Mouse (Mus musculus): ENCODE data around the gene Adamtsl1. TPM values are rescaled to one million over a fixed set of nuclear protein-coding genes. Genes with fewer than 3 reads are reported as not detected.

Adamtsl1 gene
- total and polyA plus RNA-seq, 3 experiments = 0.05 TPM; not detected in 2

DNA sequence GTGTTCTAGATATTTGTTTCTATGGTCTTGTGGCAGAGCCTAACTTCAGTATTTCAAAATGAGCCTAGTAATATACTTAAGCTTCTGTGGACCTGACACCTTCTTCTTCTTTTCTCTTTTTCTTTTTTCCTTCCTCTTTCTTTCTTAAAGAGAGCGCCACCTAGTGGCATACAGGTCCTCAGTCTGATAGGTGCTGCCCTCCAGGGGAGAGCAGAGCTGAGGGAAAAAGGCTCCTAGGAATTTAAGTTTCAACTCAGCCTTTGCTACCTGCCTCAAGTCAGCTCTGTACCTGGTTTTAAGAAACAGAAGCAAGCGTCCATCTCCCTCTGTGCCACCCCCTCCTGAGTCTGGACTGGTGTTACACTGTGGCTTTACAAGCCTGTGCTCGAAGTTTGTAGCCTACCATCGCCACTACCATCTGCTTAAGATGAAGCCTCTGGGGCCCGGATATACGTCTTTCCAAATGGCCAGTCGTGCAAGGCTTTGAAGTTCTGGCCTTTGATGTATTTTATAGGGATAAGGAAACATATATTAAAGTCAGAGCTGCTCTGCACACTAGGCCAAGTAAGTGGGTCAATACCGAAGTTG lies 510.7 kb downstream of the Adamtsl1 start:
- Histone ChIP-seq H3K9me3 (replicated peaks) (no peaks in the 10 kb centered on the region), H3K4me3 (ENCODE audit: low read depth, low read length) (no peak overlapping the region), H3K4me1 (ENCODE audit: insufficient read depth, low read depth, low read length) (peaks cover 35% of the 10 kb centered on the region), H3K27me3 (ENCODE audit: insufficient read depth, low read length) (no peaks in the 10 kb centered on the region), H3K36me3 (replicated peaks) (no peaks in the 10 kb centered on the region)
- TF ChIP-seq POLR2AphosphoS5 (IDR thresholded peaks at IDR 0.05; ENCODE audit: insufficient replicate concordance, low read depth, low read length) (no peak), CTCF (IDR thresholded peaks at IDR 0.05; ENCODE audit: low read depth, low read length) (peak; percentile 33)
- ATAC-seq (ENCODE audit: extremely low read depth, insufficient number of reproducible peaks, low FRiP score, poor library complexity, severe bottlenecking) (peak; percentile 50), DNase-seq (ENCODE audit: low spot score) (no peak)

DNA sequence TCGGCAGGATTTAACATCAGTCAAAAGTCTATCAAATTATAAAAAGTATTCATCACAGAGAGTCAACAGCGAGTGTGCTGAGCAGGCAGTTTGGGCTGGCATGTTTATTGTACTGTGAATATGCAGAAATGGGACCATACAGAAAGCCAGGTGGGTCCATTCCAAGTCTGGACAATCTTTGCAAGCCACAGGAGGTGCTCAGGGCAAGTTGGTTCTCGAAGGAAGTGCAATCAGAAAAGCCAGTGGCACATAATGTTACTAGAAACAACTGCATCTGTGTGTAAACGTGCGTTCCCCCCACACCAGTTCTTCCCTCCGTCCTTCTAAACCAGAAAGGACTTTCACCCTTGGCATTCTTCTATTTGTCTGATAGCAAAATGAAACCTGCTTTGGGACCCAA lies 515.5 kb downstream of the Adamtsl1 start:
- TF ChIP-seq POLR2AphosphoS5 (IDR thresholded peaks at IDR 0.05; ENCODE audit: insufficient replicate concordance, low read depth, low read length) (no peak), CTCF (IDR thresholded peaks at IDR 0.05; ENCODE audit: low read depth, low read length) (no peak), GATA2 (IDR thresholded peaks at IDR 0.05; ENCODE audit: borderline replicate concordance, low read depth, low read length) (no peak)
- Histone ChIP-seq H3K9me3 (replicated peaks) (no peaks in the 10 kb centered on the region), H3K36me3 (replicated peaks) (no peaks in the 10 kb centered on the region), H3K27me3 (ENCODE audit: insufficient read depth, low read length) (peaks cover 2% of the 10 kb centered on the region; the same call in 1 of the 2 replicates), H3K4me3 (ENCODE audit: low read depth, low read length) (no peak overlapping the region), H3K4me1 (ENCODE audit: insufficient read depth, low read depth, low read length) (peaks cover 5% of the 10 kb centered on the region)
- ATAC-seq (ENCODE audit: extremely low read depth, insufficient number of reproducible peaks, low FRiP score, poor library complexity, severe bottlenecking) (no peak), DNase-seq (ENCODE audit: low spot score) (no peak)

DNA sequence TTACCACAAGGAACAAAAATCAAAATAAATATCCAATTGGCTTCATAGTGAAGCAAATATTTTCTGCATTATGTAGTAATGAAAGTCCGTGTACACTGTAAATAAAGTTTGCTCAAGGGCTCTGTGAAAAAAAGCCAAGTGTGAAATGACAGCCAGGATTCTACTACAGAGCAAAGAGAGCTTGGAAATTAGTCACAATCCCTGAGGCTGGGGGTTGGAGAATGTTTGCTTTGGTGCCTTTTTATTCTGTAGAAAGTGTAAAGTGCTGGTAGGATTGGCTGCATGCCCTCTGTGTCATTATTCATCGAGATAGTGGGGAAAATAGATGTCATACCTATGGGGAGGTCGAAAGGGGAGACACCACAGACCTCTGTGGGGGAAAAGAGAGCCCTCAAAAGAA lies 516.2 kb downstream of the Adamtsl1 start:
- no peaks in the 10 kb centered on the region for H3K4me1 ChIP-seq (ENCODE audit: insufficient read depth, low read depth, low read length)
- TF ChIP-seq TAL1 (conservative IDR thresholded peaks at IDR 0.05; ENCODE audit: low read depth, low read length) (no peak), CTCF (IDR thresholded peaks at IDR 0.05; ENCODE audit: low read depth, low read length) (no peak), GATA2 (IDR thresholded peaks at IDR 0.05; ENCODE audit: borderline replicate concordance, low read depth, low read length) (no peak), POLR2AphosphoS5 (IDR thresholded peaks at IDR 0.05; ENCODE audit: insufficient replicate concordance, low read depth, low read length) (no peak), GATA1 (IDR thresholded peaks at IDR 0.05; ENCODE audit: borderline replicate concordance, low read length) (no peak)
- no peaks in the 10 kb centered on the region for H3K36me3 ChIP-seq (replicated peaks)
- DNase-seq (ENCODE audit: low spot score) = no peak
- no peak overlapping the region for H3K4me3 ChIP-seq (ENCODE audit: low read depth, low read length)
- no peak for ATAC-seq (ENCODE audit: extremely low read depth, insufficient number of reproducible peaks, low FRiP score, poor library complexity, severe bottlenecking)
- H3K9me3 ChIP-seq (replicated peaks) = no peaks in the 10 kb centered on the region
- H3K27me3 ChIP-seq (ENCODE audit: insufficient read depth, low read length) = peaks cover 2% of the 10 kb centered on the region; the same call in 1 of the 2 replicates

DNA sequence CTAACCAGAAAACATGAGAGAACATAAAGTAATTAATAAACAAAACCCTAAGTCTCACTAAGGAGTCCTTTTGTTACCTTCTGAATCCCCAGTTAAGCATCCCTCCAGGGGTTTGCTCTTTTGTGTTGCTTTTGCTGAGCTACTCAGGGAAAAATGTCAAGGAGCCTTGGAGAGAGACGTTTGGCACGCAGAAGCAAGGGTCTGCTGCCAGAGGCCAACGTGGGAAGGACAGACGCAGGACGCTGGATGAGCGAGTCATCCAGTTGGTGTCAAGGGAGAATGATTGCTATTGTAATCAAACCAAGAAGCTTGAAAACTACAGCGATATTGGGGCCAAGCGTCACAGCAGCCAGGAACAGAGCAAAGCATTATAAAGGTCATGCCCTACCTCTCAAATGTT lies 517.1 kb downstream of the Adamtsl1 start:
- no peaks in the 10 kb centered on the region for H3K36me3 ChIP-seq (replicated peaks)
- H3K4me1 ChIP-seq (ENCODE audit: insufficient read depth, low read depth, low read length) = no peaks in the 10 kb centered on the region
- TF ChIP-seq POLR2AphosphoS5 (IDR thresholded peaks at IDR 0.05; ENCODE audit: insufficient replicate concordance, low read depth, low read length) = no peak
- no peak for TF ChIP-seq TAL1 (conservative IDR thresholded peaks at IDR 0.05; ENCODE audit: low read depth, low read length)
- no peak for TF ChIP-seq CTCF (IDR thresholded peaks at IDR 0.05; ENCODE audit: low read depth, low read length)
- TF ChIP-seq GATA1 (IDR thresholded peaks at IDR 0.05; ENCODE audit: borderline replicate concordance, low read length) = no peak
- TF ChIP-seq GATA2 (IDR thresholded peaks at IDR 0.05; ENCODE audit: borderline replicate concordance, low read depth, low read length) = no peak
- no peak overlapping the region for H3K4me3 ChIP-seq (ENCODE audit: low read depth, low read length)
- DNase-seq (ENCODE audit: low spot score) (no peak), ATAC-seq (ENCODE audit: extremely low read depth, insufficient number of reproducible peaks, low FRiP score, poor library complexity, severe bottlenecking) (no peak)
- no peaks in the 10 kb centered on the region for H3K9me3 ChIP-seq (replicated peaks)
- H3K27me3 ChIP-seq (ENCODE audit: insufficient read depth, low read length) = peaks cover 2% of the 10 kb centered on the region; the same call in 1 of the 2 replicates

DNA sequence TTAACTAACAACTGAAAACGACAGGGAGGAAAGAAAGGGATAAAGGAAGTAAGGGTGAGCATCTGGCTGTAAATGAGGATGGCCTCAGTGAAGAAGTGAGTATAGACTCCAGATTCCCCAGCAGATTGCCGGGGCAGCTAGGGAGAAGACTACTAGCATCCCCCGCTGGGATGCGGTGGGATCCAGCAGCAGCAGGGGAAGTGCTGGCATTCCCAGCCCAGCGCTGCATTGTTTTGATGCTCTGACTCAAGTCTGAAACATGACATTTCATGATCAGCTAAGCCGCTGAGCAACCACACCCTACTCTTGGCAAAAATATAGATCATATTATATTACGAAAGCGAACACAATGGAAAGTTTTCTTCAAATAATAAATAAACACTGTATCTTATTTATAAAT lies 526.9 kb downstream of the Adamtsl1 start:
- no peaks in the 10 kb centered on the region for H3K4me1 ChIP-seq (ENCODE audit: insufficient read depth, low read depth, low read length)
- H3K9me3 ChIP-seq (replicated peaks) = no peaks in the 10 kb centered on the region
- H3K36me3 ChIP-seq (replicated peaks) = no peaks in the 10 kb centered on the region
- TF ChIP-seq TAL1 (conservative IDR thresholded peaks at IDR 0.05; ENCODE audit: low read depth, low read length) (no peak), CTCF (IDR thresholded peaks at IDR 0.05; ENCODE audit: low read depth, low read length) (no peak), GATA1 (IDR thresholded peaks at IDR 0.05; ENCODE audit: borderline replicate concordance, low read length) (no peak)
- no peak overlapping the region for H3K4me3 ChIP-seq (ENCODE audit: low read depth, low read length)
- no peak for ATAC-seq (ENCODE audit: extremely low read depth, insufficient number of reproducible peaks, low FRiP score, poor library complexity, severe bottlenecking)
- no peak for DNase-seq (ENCODE audit: low spot score)
- H3K27me3 ChIP-seq (ENCODE audit: insufficient read depth, low read length) = peaks cover 5% of the 10 kb centered on the region; the same call in 1 of the 2 replicates

DNA sequence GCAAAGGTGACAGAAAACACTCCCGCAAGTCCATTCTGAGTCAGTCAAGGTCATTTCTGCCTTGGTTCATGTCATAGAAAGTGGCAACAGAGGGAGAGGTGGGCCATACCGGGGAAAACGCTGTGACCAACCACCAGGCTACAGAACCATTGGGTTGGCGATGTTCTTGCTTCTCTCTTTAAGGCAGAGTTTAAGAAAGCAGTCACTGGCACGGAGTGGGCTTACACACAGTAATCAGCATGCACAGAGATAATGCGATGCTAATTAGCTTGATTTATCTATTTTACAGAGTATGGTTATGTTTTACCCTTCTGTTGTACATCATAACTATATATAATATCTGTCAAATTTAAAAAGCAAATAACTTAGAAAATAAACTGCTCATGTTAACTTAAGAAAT lies 531.5 kb downstream of the Adamtsl1 start:
- Histone ChIP-seq H3K9me3 (replicated peaks) (no peaks in the 10 kb centered on the region), H3K27me3 (ENCODE audit: insufficient read depth, low read length) (peaks cover 3% of the 10 kb centered on the region; the same call in 1 of the 2 replicates), H3K4me1 (ENCODE audit: insufficient read depth, low read depth, low read length) (0 out of 2 replicates have a peak, but pooled peaks cover 3% of the 10 kb centered on the region), H3K4me3 (ENCODE audit: low read depth, low read length) (no peak overlapping the region), H3K36me3 (replicated peaks) (no peaks in the 10 kb centered on the region)
- ATAC-seq (ENCODE audit: extremely low read depth, insufficient number of reproducible peaks, low FRiP score, poor library complexity, severe bottlenecking) (no peak), DNase-seq (ENCODE audit: low spot score) (no peak)
- TF ChIP-seq POLR2AphosphoS5 (IDR thresholded peaks at IDR 0.05; ENCODE audit: insufficient replicate concordance, low read depth, low read length) = no peak
- TF ChIP-seq GATA2 (IDR thresholded peaks at IDR 0.05; ENCODE audit: borderline replicate concordance, low read depth, low read length) = no peak
- no peak for TF ChIP-seq GATA1 (IDR thresholded peaks at IDR 0.05; ENCODE audit: borderline replicate concordance, low read length)
- no peak for TF ChIP-seq CTCF (IDR thresholded peaks at IDR 0.05; ENCODE audit: low read depth, low read length)
- no peak for TF ChIP-seq TAL1 (conservative IDR thresholded peaks at IDR 0.05; ENCODE audit: low read depth, low read length)

Measured in G1E (cell line).